Mouse (Mus musculus): Measurements from ENCODE around the gene Lonp2. TPM values are rescaled to one million over a fixed set of nuclear protein-coding genes. Genes with fewer than 3 reads are reported as not detected.

Gene Lonp2
- polyA plus RNA-seq (2012; rRNA removed), result 32.7 and 60.0 TPM in 2 replicates

- DNase-seq (ENCODE audit: low read depth, low spot score), result peak; percentile 84
- WGBS, result 1% methylated on average over 62 of the region's 62 CpGs
These were observed at the start of gene Lonp2 for GRCm38 (mm10) chr8:86623911-86624731. Gene Lonp2, plus strand, starts transcription at chr8:86624043.

GRCm38 (mm10) chr8:86577547-86577946 is 46.3 kb upstream of the Lonp2 start:
- 84% methylated on average over 8 of the region's 8 CpGs for WGBS
- no peak for DNase-seq (ENCODE audit: low read depth, low spot score)

GRCm38 (mm10) chr8:86578076-86578475 is 45.8 kb upstream of the Lonp2 start:
- WGBS, result 41% methylated on average over 9 of the region's 9 CpGs
- no peak for DNase-seq (ENCODE audit: low read depth, low spot score)

- DNase-seq (ENCODE audit: low read depth, low spot score), result no peak
- WGBS, result 61% methylated on average over 8 of the region's 8 CpGs
These were observed 45.1 kb upstream of the Lonp2 start for GRCm38 (mm10) chr8:86578693-86579092.

GRCm38 (mm10) chr8:86580458-86580857 is 43.4 kb upstream of the Lonp2 start, which contains the start of gene Abcc12:
Gene Abcc12, minus strand, starts transcription at chr8:86580686.
- DNase-seq (ENCODE audit: low read depth, low spot score), result no peak

- no peak for DNase-seq (ENCODE audit: low read depth, low spot score)
- 78% methylated on average over 4 of the region's 4 CpGs for WGBS
These were observed 41.9 kb upstream of the Lonp2 start for GRCm38 (mm10) chr8:86581921-86582331.

- peak; percentile 28 for DNase-seq (ENCODE audit: low read depth, low spot score)
- WGBS, result 5% methylated on average over 11 of the region's 11 CpGs
These were observed 38.7 kb upstream of the Lonp2 start for GRCm38 (mm10) chr8:86585118-86585517.

GRCm38 (mm10) chr8:86585532-86585931 is 38.3 kb upstream of the Lonp2 start:
- WGBS, result 2% methylated on average over 16 of the region's 16 CpGs
- peak; percentile 31 for DNase-seq (ENCODE audit: low read depth, low spot score)

GRCm38 (mm10) chr8:86586058-86586457 is 37.8 kb upstream of the Lonp2 start:
- no peak for DNase-seq (ENCODE audit: low read depth, low spot score)
- 46% methylated on average over 5 of the region's 5 CpGs for WGBS

- 41% methylated on average over 6 of the region's 6 CpGs for WGBS
- no peak for DNase-seq (ENCODE audit: low read depth, low spot score)
These were observed 37.2 kb upstream of the Lonp2 start for GRCm38 (mm10) chr8:86586642-86587041.

- DNase-seq (ENCODE audit: low read depth, low spot score), result no peak
- WGBS, result 85% methylated on average over 5 of the region's 5 CpGs
These were observed 35.5 kb upstream of the Lonp2 start for GRCm38 (mm10) chr8:86588338-86588737.

- DNase-seq (ENCODE audit: low read depth, low spot score), result no peak
- WGBS, result 16% methylated on average over 10 of the region's 10 CpGs
These were observed 30.7 kb upstream of the Lonp2 start for GRCm38 (mm10) chr8:86593099-86593498.

- WGBS, result 34% methylated on average over 3 of the region's 3 CpGs
- DNase-seq (ENCODE audit: low read depth, low spot score), result no peak
These were observed 29.6 kb upstream of the Lonp2 start for GRCm38 (mm10) chr8:86594159-86594796.

GRCm38 (mm10) chr8:86595671-86596070 is 28.2 kb upstream of the Lonp2 start:
- WGBS, result 77% methylated on average over 5 of the region's 5 CpGs
- no peak for DNase-seq (ENCODE audit: low read depth, low spot score)

- 84% methylated on average over 7 of the region's 7 CpGs for WGBS
- no peak for DNase-seq (ENCODE audit: low read depth, low spot score)
These were observed 26.2 kb upstream of the Lonp2 start for GRCm38 (mm10) chr8:86597681-86598080.

- WGBS, result 82% methylated on average over 6 of the region's 6 CpGs
- DNase-seq (ENCODE audit: low read depth, low spot score), result no peak
These were observed 24.5 kb upstream of the Lonp2 start for GRCm38 (mm10) chr8:86599299-86599698.

- WGBS, result 57% methylated on average over 3 of the region's 3 CpGs
These were observed 23.5 kb upstream of the Lonp2 start for GRCm38 (mm10) chr8:86600311-86600710.

GRCm38 (mm10) chr8:86603174-86603573 is 20.7 kb upstream of the Lonp2 start:
- 40% methylated on average over 2 of the region's 2 CpGs for WGBS
- DNase-seq (ENCODE audit: low read depth, low spot score), result no peak

More at GRCm38 (mm10) chr8:86600311-86600710, 23.5 kb upstream of the Lonp2 start:
- DNase-seq (ENCODE audit: low read depth, low spot score), result no peak

GRCm38 (mm10) chr8:86604676-86605075 is 19.2 kb upstream of the Lonp2 start:
- whole genome bisulfite sequencing, result 69% methylated on average over 3 of the region's 3 CpGs
- no peak for DNase-seq (ENCODE audit: low read depth, low spot score)

GRCm38 (mm10) chr8:86613798-86614197 is 10.0 kb upstream of the Lonp2 start:
- 27% methylated on average over 2 of the region's 2 CpGs for WGBS
- no peak for DNase-seq (ENCODE audit: low read depth, low spot score)

Measured in large intestine, adult 2 months (tissue).